In genomic region chr2:32888029-32888428, GRCm38 (mm10) we compare ENCODE assay signal across 10 mouse cellular contexts. TPM values are rescaled to one million over a fixed set of nuclear protein-coding genes. Genes with fewer than 3 reads are reported as not detected.
DNase-seq lines count a peak whose midpoint lies in the region; ATAC-seq and TF ChIP-seq lines count a peak whose summit lies in the region.
"Had no signal": no experiment of that assay in that cellular context is flagged by ENCODE, and none has a peak within 500 bp of the region (broad histone marks: within the 10 kb centered on the region; RNA-seq: fewer than 3 reads in every experiment).

No protein-coding gene starts in this region.

- peak overlapping the region; percentile 77 for H3K27ac ChIP-seq in intestine, embryonic 14.5 days (ENCODE audit: low read depth)
- H3K27ac ChIP-seq in intestine, postnatal 0 days (ENCODE audit: low read depth, low read length): no peak overlapping the region
- peak overlapping the region; percentile 81 for H3K27ac ChIP-seq in forebrain, embryonic 10.5 days
- H3K27ac ChIP-seq in limb, embryonic 11.5 days (replicated peaks; ENCODE audit: low read depth, low read length): peak overlapping the region; percentile 91

- WGBS in intestine, embryonic 14.5 days: 12% methylated on average over 9 of the region's 9 CpGs
- WGBS in intestine, postnatal 0 days: 24% methylated on average over 9 of the region's 9 CpGs
- WGBS in forebrain, embryonic 10.5 days: 40% methylated on average over 9 of the region's 9 CpGs
- WGBS in limb, embryonic 11.5 days: 7% methylated on average over 9 of the region's 9 CpGs

- no peaks in the 10 kb centered on the region for H3K27me3 ChIP-seq in intestine, embryonic 14.5 days (replicated peaks; ENCODE audit: control insufficient read depth, insufficient read depth, low read length)
- no peaks in the 10 kb centered on the region for H3K27me3 ChIP-seq in intestine, postnatal 0 days (replicated peaks; ENCODE audit: control insufficient read depth, insufficient read depth, low read length)
- H3K27me3 ChIP-seq in forebrain, embryonic 10.5 days (ENCODE audit: poor library complexity, severe bottlenecking): no peaks in the 10 kb centered on the region
- H3K27me3 ChIP-seq in limb, embryonic 11.5 days (ENCODE audit: control insufficient read depth, insufficient read depth, low read length): no peaks in the 10 kb centered on the region

- intact Hi-C loops in left cerebral cortex, postnatal 36 days (cut with DNase I): no loop called here

- H3K4me3 ChIP-seq in intestine, embryonic 14.5 days (ENCODE audit: low read depth, low read length): no peak overlapping the region
- H3K4me3 ChIP-seq in intestine, postnatal 0 days (ENCODE audit: low read depth, low read length): no peak overlapping the region
- H3K4me3 ChIP-seq in forebrain, embryonic 10.5 days: no peak overlapping the region
- H3K4me3 ChIP-seq in limb, embryonic 11.5 days (ENCODE audit: low read depth, low read length): no peak overlapping the region

- no peaks in the 10 kb centered on the region for H3K9me3 ChIP-seq in intestine, embryonic 14.5 days (ENCODE audit: control insufficient read depth, low read length)
- no peaks in the 10 kb centered on the region for H3K9me3 ChIP-seq in intestine, postnatal 0 days (ENCODE audit: control insufficient read depth)
- H3K9me3 ChIP-seq in forebrain, embryonic 10.5 days: no peaks in the 10 kb centered on the region
- H3K9me3 ChIP-seq in limb, embryonic 11.5 days (ENCODE audit: control insufficient read depth, low read length): no peaks in the 10 kb centered on the region

- H3K4me2 ChIP-seq in intestine, embryonic 14.5 days (ENCODE audit: low read length): no peak overlapping the region
- H3K4me2 ChIP-seq in intestine, postnatal 0 days (replicated peaks; ENCODE audit: low read depth): no peak overlapping the region
- H3K4me2 ChIP-seq in limb, embryonic 11.5 days (ENCODE audit: low read depth, severe bottlenecking): peak overlapping the region; percentile 20; the same call in 1 of the 2 replicates

- TF ChIP-seq CTCF in intestine, postnatal 0 days (IDR thresholded peaks at IDR 0.05; ENCODE audit: low read depth): no peak

- no peak for DNase-seq in intestine, embryonic 14.5 days (ENCODE audit: low spot score)
- DNase-seq in embryo, embryonic 10 days (ENCODE audit: low spot score): peak; percentile 39
- no peak for DNase-seq in forebrain, embryonic 10.5 days (ENCODE audit: extremely low spot score, low spot score)
- DNase-seq in limb, embryonic 11.5 days (ENCODE audit: low spot score): peak; percentile 52
- no peak for DNase-seq in ovary, adult 18-20 months (ENCODE audit: low spot score)
- DNase-seq in left cerebral cortex, postnatal 36 days (ENCODE audit: low spot score in 2 of 2): no peak
- DNase-seq in adrenal gland, postnatal 10 days: no peak
- DNase-seq: adrenal gland, adult 2 months had no signal

- H3K4me1 ChIP-seq in intestine, embryonic 14.5 days (replicated peaks; ENCODE audit: control insufficient read depth, insufficient read depth, low read length): peaks cover 47% of the 10 kb centered on the region
- H3K4me1 ChIP-seq in intestine, postnatal 0 days (replicated peaks; ENCODE audit: control insufficient read depth, insufficient read depth, low read length): peaks cover 3% of the 10 kb centered on the region
- peaks cover 62% of the 10 kb centered on the region for H3K4me1 ChIP-seq in forebrain, embryonic 10.5 days
- peaks cover 42% of the 10 kb centered on the region for H3K4me1 ChIP-seq in limb, embryonic 11.5 days (ENCODE audit: control insufficient read depth, insufficient read depth, low read length)

- no peak overlapping the region; the same call in 1 of the 2 replicates for H3K9ac ChIP-seq in intestine, embryonic 14.5 days (ENCODE audit: low read length)
- H3K9ac ChIP-seq in intestine, postnatal 0 days (ENCODE audit: low read depth, low read length): no peak overlapping the region
- H3K9ac ChIP-seq in limb, embryonic 11.5 days (ENCODE audit: low read length): peak overlapping the region; percentile 41; the same call in 1 of the 2 replicates

- 0 out of 2 replicates have a peak, but pooled peaks cover 6% of the 10 kb centered on the region for H3K36me3 ChIP-seq in intestine, embryonic 14.5 days (ENCODE audit: control insufficient read depth, insufficient read depth, low read length)
- H3K36me3 ChIP-seq in intestine, postnatal 0 days (ENCODE audit: control insufficient read depth, insufficient read depth): no peaks in the 10 kb centered on the region; the same call in 1 of the 2 replicates
- H3K36me3 ChIP-seq in forebrain, embryonic 10.5 days (replicated peaks): no peaks in the 10 kb centered on the region
- H3K36me3 ChIP-seq in limb, embryonic 11.5 days (ENCODE audit: control insufficient read depth, insufficient read depth, low read length): no peaks in the 10 kb centered on the region

- peak; percentile 34; the same call in 1 of the 2 replicates for ATAC-seq in intestine, embryonic 14.5 days (replicated peaks; ENCODE audit: low FRiP score, low TSS enrichment, low read depth)
- no peak for ATAC-seq in intestine, postnatal 0 days
- ATAC-seq in limb, embryonic 11.5 days (ENCODE audit: insufficient number of reproducible peaks, low FRiP score, low TSS enrichment, low read depth): peak; percentile 66
- ATAC-seq: inflammation-experienced regulatory T-cells, adult 6 months had no signal

RNA-seq across cellular contexts. Expression of gene Fam129b, which starts 12.1 kb away (rescaled TPM):
- 22.3 and 25.2 TPM in 2 replicates for polyA plus RNA-seq in intestine, embryonic 14.5 days (2014; fragmentation: Nextera tagmentation; extraction: Ambion mirVana)
- 13.9 and 15.3 TPM in 2 replicates for polyA plus RNA-seq in intestine, postnatal 0 days (2015; fragmentation: Nextera tagmentation; extraction: Ambion mirVana)
- polyA plus RNA-seq in forebrain, embryonic 10.5 days (2016; fragmentation: Nextera tagmentation; extraction: Ambion mirVana): 22.8 and 25.3 TPM in 2 replicates
- 18.6 and 23.2 TPM in 2 replicates for polyA plus RNA-seq in limb, embryonic 11.5 days (2014; fragmentation: Nextera tagmentation; extraction: Ambion mirVana)
- total RNA-seq in left cerebral cortex, postnatal 36 days (2021): 10 to 100 TPM; 22.6 to 23.7 TPM
- total RNA-seq in adrenal gland, postnatal 10 days (2021): 10 to 100 TPM; 28.9 to 30.7 TPM

RNA-seq across cellular contexts. Expression of gene Stxbp1, which starts 41.0 kb away (rescaled TPM):
- polyA plus RNA-seq in intestine, embryonic 14.5 days (2014; fragmentation: Nextera tagmentation; extraction: Ambion mirVana): 26.7 and 27.0 TPM in 2 replicates
- polyA plus RNA-seq in intestine, postnatal 0 days (2015; fragmentation: Nextera tagmentation; extraction: Ambion mirVana): 12.1 and 12.2 TPM in 2 replicates
- polyA plus RNA-seq in forebrain, embryonic 10.5 days (2016; fragmentation: Nextera tagmentation; extraction: Ambion mirVana): 18.7 and 20.8 TPM in 2 replicates
- polyA plus RNA-seq in limb, embryonic 11.5 days (2014; fragmentation: Nextera tagmentation; extraction: Ambion mirVana): 15.2 and 17.7 TPM in 2 replicates
- 1,000 to 10,000 TPM in 1 of 2 experiments, 100 to 1,000 TPM in 1; 963 to 1,065 TPM for total RNA-seq in left cerebral cortex, postnatal 36 days (2021)
- total RNA-seq in adrenal gland, postnatal 10 days (2021): 10 to 100 TPM; 23.7 to 35.7 TPM

Comparison
In these comparisons a context has a peak if more than half of its experiments do, and no peak if none do; other contexts are left out.
1. DNase-seq: peak in embryo, embryonic 10 days (single experiment) and limb, embryonic 11.5 days (single experiment); none in intestine, embryonic 14.5 days (single experiment), forebrain, embryonic 10.5 days (single experiment), ovary, adult 18-20 months (single experiment), left cerebral cortex, postnatal 36 days (0 of 2) and adrenal gland, postnatal 10 days (single experiment).